Mouse (Mus musculus) lung, adult 2 months (tissue): ENCODE results near the gene Pgd.
"Not testable (repeated sequence)": the region's sequence is repeated elsewhere in the genome, so short reads cannot be mapped to it uniquely, and the experiment has no call there.

Experiments
- CTCF ChIP-seq: fragments of 200-500 bp; IDR thresholded peaks from 2 replicates; pipeline ENCODE4 v1.5.1; 2011; ENCODE audit warnings: mild to moderate bottlenecking, low read length, control low read depth; ENCODE audit not compliant: insufficient read depth
- POLR2A ChIP-seq: fragments of 200-500 bp; IDR thresholded peaks from 2 replicates; pipeline ENCODE4 v1.6.1; 2011; ENCODE audit warnings: low read depth, mild to moderate bottlenecking, control low read depth, low read length, borderline replicate concordance; ENCODE audit errors: extremely low read depth

- TF ChIP-seq CTCF, POLR2A: not testable (repeated sequence)
Measured at GRCm38 (mm10) chr4:149214468-149214867, 47.9 kb upstream of the Pgd start.
